Mouse (Mus musculus) heart, embryonic 11.5 days (tissue): Measurements from ENCODE around the gene Erf. TPM values are rescaled to one million over a fixed set of nuclear protein-coding genes. Genes with fewer than 3 reads are reported as not detected.

ENCODE experiments used
- ATAC-seq: fragments of 200-750 bp; cut with Nextera tagmentation; replicated peaks from 2 replicates; pipeline ENCODE4 v1.8.0; 2017; ENCODE audit warnings: moderate library complexity; ENCODE audit not compliant: insufficient number of reproducible peaks, low FRiP score, low TSS enrichment
- H3K27ac ChIP-seq: fragments of 300-500 bp; sonication (generic); 2 replicates; pipeline ENCODE4 v1.5.1; 2014; ENCODE audit warnings: mild to moderate bottlenecking, low read depth, low read length
- H3K27me3 ChIP-seq: fragments of 300-500 bp; sonication (generic); 2 replicates; pipeline ENCODE4 v1.6.1; 2014; ENCODE audit warnings: mild to moderate bottlenecking, low read length, mixed read lengths; ENCODE audit not compliant: control insufficient read depth, insufficient read depth
- H3K36me3 ChIP-seq: fragments of 300-500 bp; sonication (generic); 2 replicates; pipeline ENCODE4 v1.6.1; 2014; ENCODE audit warnings: mild to moderate bottlenecking, low read length, moderate library complexity, mixed read lengths; ENCODE audit not compliant: control insufficient read depth, insufficient read depth
- H3K4me1 ChIP-seq: fragments of 300-500 bp; sonication (generic); 2 replicates; pipeline ENCODE4 v1.6.1; 2014; ENCODE audit warnings: low read length; ENCODE audit not compliant: control insufficient read depth, insufficient read depth
- H3K4me2 ChIP-seq: fragments of 300-500 bp; sonication (generic); 2 replicates; pipeline ENCODE4 v1.6.1; 2014; ENCODE audit warnings: mild to moderate bottlenecking, moderate library complexity
- H3K4me3 ChIP-seq: fragments of 300-500 bp; sonication (generic); 2 replicates; pipeline ENCODE4 v1.5.1; 2014; ENCODE audit warnings: low read depth, low read length
- H3K9ac ChIP-seq: fragments of 300-500 bp; sonication (generic); 2 replicates; pipeline ENCODE4 v1.6.1; 2014; ENCODE audit warnings: mild to moderate bottlenecking, low read depth, low read length, moderate library complexity
- H3K9me3 ChIP-seq: fragments of 300-500 bp; sonication (generic); replicated peaks from 2 replicates; pipeline ENCODE4 v1.6.1; 2016; ENCODE audit warnings: low read length; ENCODE audit not compliant: control insufficient read depth
- WGBS: fragments of 180-500 bp; shearing (Covaris S2); extraction: QIAGEN DNeasy Blood & Tissue Kit; methylation state at CpG from one replicate; pipeline ENCODE4 v1.1.7; 2014; ENCODE audit not compliant: insufficient replicate concordance; 5-methylcytosine and 5-hydroxymethylcytosine counted together
- polyA plus RNA-seq: library from polyadenylated mRNA; unstranded; fragments of >200 nt; fragmentation: Nextera tagmentation; extraction: Ambion mirVana; gene quantifications from 2 replicates; pipeline ENCODE4 v1.2.1, GENCODE M21; 2014

The Erf gene
- polyA plus RNA-seq, 1 experiment from 2014 or later: 25.0 TPM

DNA sequence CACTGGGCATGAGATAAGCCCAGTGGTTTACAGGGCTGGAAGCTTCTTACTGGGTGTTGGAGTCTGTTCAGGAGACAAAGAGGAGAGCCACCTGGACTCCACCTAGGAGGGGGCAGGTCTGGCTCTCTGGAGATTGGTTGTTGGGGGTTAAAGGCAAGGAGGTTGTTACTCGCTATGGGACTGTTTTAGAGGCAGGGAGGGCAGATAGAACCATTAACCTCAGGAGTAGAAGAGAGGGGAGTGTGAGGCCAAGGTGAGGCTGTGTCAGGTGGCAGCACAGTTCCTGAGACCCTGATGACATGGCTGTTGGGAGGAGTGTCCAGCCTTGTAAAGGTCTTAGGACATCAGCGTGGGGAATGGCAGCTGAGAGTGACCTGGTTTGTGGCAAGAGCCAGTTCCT, 33.6 kb upstream of the Erf start:
- peaks cover 41% of the 10 kb centered on the region for H3K36me3 ChIP-seq
- H3K4me1 ChIP-seq: peaks cover 45% of the 10 kb centered on the region
- peak overlapping the region; percentile 99; the same call in 1 of the 2 replicates for H3K27ac ChIP-seq
- no peaks in the 10 kb centered on the region; the same call in 1 of the 2 replicates for H3K9me3 ChIP-seq
- WGBS: 61% methylated on average over 2 of the region's 2 CpGs
- H3K4me2 ChIP-seq: peak overlapping the region; percentile 98
- H3K4me3 ChIP-seq: peak overlapping the region; percentile 74
- ATAC-seq: no peak
- H3K27me3 ChIP-seq: no peaks in the 10 kb centered on the region
- no peak overlapping the region; the same call in 1 of the 2 replicates for H3K9ac ChIP-seq

DNA sequence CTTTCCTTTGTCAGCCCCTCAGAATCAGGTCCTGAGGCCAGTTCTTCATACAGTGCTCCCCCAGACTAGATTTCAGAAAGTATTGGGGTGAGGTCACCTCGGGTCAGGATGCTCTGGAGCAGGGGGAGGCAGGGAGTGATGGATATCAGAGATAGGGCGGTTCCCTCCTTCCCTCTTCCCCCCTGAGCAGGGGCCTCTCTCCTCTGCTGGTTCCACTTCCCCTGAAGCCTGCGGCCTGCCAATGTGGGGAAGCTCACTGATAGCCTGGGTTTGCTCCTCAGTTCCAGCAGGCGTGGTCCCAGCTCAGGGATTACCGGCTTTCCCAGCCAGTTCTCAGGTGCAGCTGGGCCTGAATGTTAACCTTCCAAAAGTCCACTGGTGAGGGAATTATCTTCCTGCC, 33.1 kb upstream of the Erf start:
- ATAC-seq: no peak
- H3K27me3 ChIP-seq: no peaks in the 10 kb centered on the region
- H3K27ac ChIP-seq: peak overlapping the region; percentile 99
- no peaks in the 10 kb centered on the region for H3K9me3 ChIP-seq
- peak overlapping the region; percentile 98 for H3K4me2 ChIP-seq
- H3K4me3 ChIP-seq: peak overlapping the region; percentile 74
- peaks cover 45% of the 10 kb centered on the region for H3K4me1 ChIP-seq
- peak overlapping the region; percentile 87 for H3K9ac ChIP-seq
- peaks cover 35% of the 10 kb centered on the region for H3K36me3 ChIP-seq
- 14% methylated on average over 5 of the region's 5 CpGs for WGBS

DNA sequence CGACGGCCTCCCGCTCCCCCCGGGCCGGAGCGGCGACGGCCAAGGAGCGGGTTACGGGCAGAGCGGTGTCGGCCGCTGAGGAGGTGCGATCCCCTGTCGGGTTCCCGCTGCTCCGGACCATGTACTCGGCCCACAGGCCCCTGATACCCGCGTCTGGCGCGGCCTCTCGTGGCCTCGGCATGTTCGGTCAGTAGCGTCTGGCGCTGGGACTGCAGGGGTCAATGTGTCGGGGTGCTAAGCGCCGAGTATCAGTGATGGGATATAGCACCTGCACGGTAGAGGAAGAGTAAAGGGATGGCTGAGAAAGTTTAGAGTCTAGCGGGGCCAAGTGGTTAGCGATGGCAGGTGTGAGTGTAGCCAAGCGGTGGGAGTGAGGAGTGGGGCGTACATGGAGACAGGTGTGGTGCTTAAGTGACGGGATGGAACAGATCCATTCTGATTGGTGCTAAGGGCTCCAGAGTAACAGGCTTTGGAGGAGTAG, 32.2 kb upstream of the Erf start:
- Histone ChIP-seq H3K4me3 (peak overlapping the region; percentile 74), H3K27ac (peak overlapping the region; percentile 99), H3K36me3 (peaks cover 27% of the 10 kb centered on the region), H3K9ac (peak overlapping the region; percentile 87), H3K27me3 (no peaks in the 10 kb centered on the region), H3K4me2 (peak overlapping the region; percentile 98), H3K4me1 (peaks cover 48% of the 10 kb centered on the region), H3K9me3 (no peaks in the 10 kb centered on the region)
- 1% methylated on average over 35 of the region's 36 CpGs for WGBS
- ATAC-seq: no peak

DNA sequence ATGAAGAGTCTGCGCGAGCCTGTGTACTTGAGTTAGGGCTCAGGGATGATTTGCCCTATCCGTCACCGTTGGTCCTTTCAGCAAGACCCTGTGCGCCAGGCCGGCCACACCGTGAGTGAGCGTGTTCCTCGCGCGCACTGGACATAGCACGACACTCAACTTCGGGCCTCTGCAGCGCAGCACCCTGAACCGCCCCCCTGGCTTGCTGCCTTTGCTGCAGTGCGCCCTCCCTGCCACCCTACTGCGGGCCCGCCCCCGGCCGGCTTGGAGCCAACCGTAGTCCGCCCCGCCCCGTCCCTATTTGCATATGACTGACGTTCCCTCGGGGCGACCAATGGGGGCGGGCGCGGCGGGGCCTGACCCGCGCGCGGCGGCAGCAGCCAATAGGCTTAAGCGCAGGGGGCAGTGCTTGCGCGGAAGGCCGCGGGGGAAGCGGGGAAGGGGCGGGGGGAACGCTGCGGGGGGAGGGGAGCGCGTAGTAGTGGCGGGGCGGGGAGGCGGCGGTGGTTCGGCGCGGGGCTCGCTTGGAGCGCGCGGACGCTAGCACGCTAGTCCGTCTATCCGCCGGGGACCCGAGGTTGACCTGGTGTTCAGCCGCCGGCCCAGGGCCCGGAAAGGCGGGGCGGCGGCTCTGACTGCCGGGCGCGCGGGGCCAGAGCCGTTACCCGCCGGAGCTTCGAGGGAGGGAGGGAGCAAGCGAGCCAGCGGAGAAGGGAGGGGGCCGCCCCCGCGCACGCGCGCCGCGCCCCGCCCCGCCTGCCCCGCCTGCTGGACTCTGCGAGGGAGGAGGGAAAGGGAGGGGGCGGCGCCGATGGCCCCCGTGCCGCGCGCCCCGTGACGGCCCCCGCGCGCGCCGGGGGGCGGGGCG, 31.4 kb upstream of the Erf start:
- H3K27me3 ChIP-seq: no peaks in the 10 kb centered on the region
- no peaks in the 10 kb centered on the region for H3K9me3 ChIP-seq
- H3K4me2 ChIP-seq: peak overlapping the region; percentile 98
- peak overlapping the region; percentile 87 for H3K9ac ChIP-seq
- H3K27ac ChIP-seq: peak overlapping the region; percentile 99
- whole genome bisulfite sequencing: under 1% methylated on average over 76 of the region's 108 CpGs
- peaks cover 54% of the 10 kb centered on the region for H3K4me1 ChIP-seq
- peak; percentile 84 for ATAC-seq
- H3K36me3 ChIP-seq: peaks cover 21% of the 10 kb centered on the region
- peak overlapping the region; percentile 74 for H3K4me3 ChIP-seq

DNA sequence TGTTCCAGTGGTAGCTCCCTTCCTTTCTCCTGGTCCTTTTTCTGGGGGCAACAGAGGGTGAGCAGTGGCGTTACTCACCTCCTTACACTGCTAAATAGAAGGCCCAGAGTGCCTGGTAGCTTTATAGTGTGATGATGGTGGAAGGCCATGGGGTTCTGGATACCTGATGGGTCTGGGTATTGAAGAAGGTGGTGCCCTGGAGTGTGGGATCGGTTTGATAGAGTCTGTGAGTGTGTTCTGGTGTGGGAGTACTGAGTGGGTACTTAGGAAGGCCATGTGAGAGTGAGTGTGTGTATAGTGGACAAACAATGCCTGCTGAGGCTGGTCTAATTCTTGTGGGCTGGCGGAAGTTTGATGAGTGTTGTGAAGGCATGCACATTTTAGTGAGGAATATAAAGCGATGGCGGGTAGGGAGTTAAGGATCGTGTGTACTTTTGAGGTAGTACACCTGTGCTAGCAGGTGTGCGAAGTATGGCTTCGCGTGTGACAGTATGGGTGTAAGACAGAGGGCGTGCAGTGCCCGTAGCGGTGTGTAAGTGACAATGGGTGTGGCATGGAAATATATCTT, 30.7 kb upstream of the Erf start:
- peak overlapping the region; percentile 91 for H3K9ac ChIP-seq
- peaks cover 58% of the 10 kb centered on the region for H3K4me1 ChIP-seq
- H3K36me3 ChIP-seq: peaks cover 13% of the 10 kb centered on the region
- H3K27me3 ChIP-seq: no peaks in the 10 kb centered on the region
- peak overlapping the region; percentile 98 for H3K4me2 ChIP-seq
- 25% methylated on average over 12 of the region's 12 CpGs for WGBS
- H3K27ac ChIP-seq: peak overlapping the region; percentile 99
- no peaks in the 10 kb centered on the region for H3K9me3 ChIP-seq
- peak overlapping the region; percentile 74 for H3K4me3 ChIP-seq
- peak; percentile 5; the same call in 1 of the 2 replicates for ATAC-seq

DNA sequence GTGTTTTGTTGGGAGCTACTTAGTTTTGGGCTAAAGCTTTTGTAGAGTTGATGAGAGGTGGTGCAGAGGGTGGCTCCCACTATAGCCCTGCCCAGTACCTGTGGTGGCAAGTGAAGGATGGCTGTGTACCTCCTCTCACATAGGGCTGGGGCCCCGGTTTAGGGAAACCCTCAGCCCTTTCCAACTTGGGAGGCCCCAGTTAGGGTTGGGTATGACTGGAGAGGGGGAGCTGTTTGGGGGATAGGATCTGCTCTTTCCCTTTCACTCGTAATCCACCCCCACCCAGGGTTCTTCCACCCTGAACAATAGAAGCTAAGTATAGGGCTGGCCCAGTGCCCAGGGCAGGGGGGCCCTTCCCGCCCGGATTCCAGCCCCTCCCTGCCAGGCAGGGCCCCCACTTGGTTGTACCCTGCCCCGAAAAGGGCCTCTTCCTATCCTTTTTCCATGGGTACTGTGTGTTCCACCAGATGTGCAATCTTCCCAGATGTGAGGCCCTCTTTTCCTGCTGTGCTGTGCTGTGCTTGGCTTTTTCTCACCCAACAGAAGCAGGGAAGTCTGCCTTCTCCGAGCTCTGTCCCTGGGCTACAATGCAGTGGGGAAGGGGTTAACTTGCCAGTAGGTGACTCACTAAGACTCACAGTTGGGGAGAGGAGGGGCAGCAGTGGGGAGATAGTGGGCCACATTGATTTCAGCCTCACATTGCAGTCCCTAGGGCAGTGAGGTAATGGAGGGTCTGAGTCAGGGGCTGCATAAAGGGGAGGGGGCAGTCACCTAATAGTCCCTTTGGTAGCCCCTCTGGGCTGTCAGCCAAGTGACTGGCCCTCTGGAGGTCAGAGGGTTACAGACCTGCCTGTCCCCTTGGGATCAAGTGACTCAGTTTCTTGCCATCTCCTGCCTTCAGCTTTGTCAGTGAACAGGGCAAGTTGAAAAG, 29.6 kb upstream of the Erf start:
- ATAC-seq: peak; percentile 11
- peak overlapping the region; percentile 91 for H3K9ac ChIP-seq
- no peaks in the 10 kb centered on the region for H3K9me3 ChIP-seq
- WGBS: 0% methylated on average over 6 of the region's 6 CpGs
- H3K4me2 ChIP-seq: peak overlapping the region; percentile 98
- H3K27ac ChIP-seq: peak overlapping the region; percentile 99
- H3K4me3 ChIP-seq: peak overlapping the region; percentile 74
- H3K36me3 ChIP-seq: peaks cover 2% of the 10 kb centered on the region; the same call in 1 of the 2 replicates
- H3K4me1 ChIP-seq: peaks cover 70% of the 10 kb centered on the region
- H3K27me3 ChIP-seq: no peaks in the 10 kb centered on the region

DNA sequence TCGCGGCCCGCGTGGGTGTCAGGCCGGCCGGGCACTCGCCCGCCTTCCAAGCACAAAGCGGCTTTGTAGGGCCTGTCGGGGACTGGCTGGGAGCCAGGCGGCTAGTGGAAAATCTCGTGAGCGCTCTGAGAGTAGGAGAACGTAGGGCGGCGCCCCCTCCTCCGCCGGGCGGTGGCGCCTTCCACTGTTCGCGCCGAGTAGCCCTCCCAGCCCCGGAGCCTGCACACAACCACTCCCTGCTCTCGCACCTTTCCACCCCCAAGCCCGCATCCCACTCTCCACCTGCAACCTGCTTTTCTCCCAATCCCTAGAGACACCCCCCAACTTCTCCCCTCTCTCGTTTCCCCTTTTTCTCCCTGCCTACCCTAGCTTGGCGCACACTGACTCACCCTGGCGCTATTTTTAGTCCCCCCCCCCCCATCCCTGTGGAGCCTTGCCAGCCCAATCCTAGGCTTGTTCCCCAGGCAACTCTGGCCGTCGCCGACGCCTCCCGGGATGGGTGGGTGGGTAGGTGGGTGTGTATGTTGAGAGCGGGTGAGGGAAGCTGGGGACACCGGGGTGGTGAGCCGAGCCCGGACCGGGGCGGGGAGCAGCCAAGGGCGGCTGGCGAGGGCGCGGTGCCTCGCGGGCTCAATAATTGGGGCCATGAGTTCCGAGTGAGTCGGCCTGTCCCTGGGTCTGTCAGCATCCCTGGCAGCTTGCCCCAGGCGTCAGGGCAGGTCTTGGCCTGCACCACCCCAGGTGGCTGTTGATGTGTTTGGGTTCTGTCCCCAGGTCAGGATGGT, 28.7 kb upstream of the Erf start:
- Histone ChIP-seq H3K27ac (peak overlapping the region; percentile 99), H3K4me1 (peaks cover 69% of the 10 kb centered on the region), H3K9ac (peak overlapping the region; percentile 91), H3K36me3 (no peaks in the 10 kb centered on the region), H3K4me3 (peak overlapping the region; percentile 74), H3K9me3 (no peaks in the 10 kb centered on the region), H3K4me2 (peak overlapping the region; percentile 98), H3K27me3 (no peaks in the 10 kb centered on the region)
- peak; percentile 36 for ATAC-seq
- WGBS: under 1% methylated on average over 46 of the region's 49 CpGs
